Mouse (Mus musculus) testis, adult 10 weeks (tissue): Measurements from ENCODE around the gene Olfr1264. TPM values are rescaled to one million over a fixed set of nuclear protein-coding genes. Genes with fewer than 3 reads are reported as not detected.

Source experiments
- polyA plus RNA-seq: library from polyadenylated mRNA; stranded (reverse); fragments of 350-450 nt; fragmentation: Illumina TruSeq; extraction: RNeasy Lipid Tissue Mini Kit (QIAGEN cat#74804); gene quantifications from one replicate; pipeline ENCODE4 v1.2.3, GENCODE M21; 2014; ENCODE audit warnings: low read depth, low replicate concordance

Olfr1264 gene
- not detected for polyA plus RNA-seq

GRCm38 (mm10) chr2:90025477-90025876, at the start of gene Olfr1264:
Olfr1264 (minus strand) TSS chr2:90025577.

GRCm38 (mm10) chr2:90063494-90063893, 38.1 kb upstream of the Olfr1264 start, which contains the start of gene Olfr140:
Olfr140 (minus strand) TSS chr2:90063594.

GRCm38 (mm10) chr2:90035037-90035436, 9.7 kb upstream of the Olfr1264 start, which contains the start of gene Olfr1265:
Olfr1265 (plus strand) TSS chr2:90035337.

GRCm38 (mm10) chr2:90011831-90012230, 13.5 kb downstream of the Olfr1264 start, which contains the start of gene Olfr1263:
Olfr1263 (plus strand) TSS chr2:90012131.

GRCm38 (mm10) chr2:89999845-90000244, 25.5 kb downstream of the Olfr1264 start, which contains the start of gene Olfr1262:
Olfr1262 (plus strand) TSS chr2:90000145.

GRCm38 (mm10) chr2:89990921-89991320, 34.5 kb downstream of the Olfr1264 start, which contains the start of gene Olfr1261:
Olfr1261 (plus strand) TSS chr2:89991221.

GRCm38 (mm10) chr2:89974184-89974583, 51.2 kb downstream of the Olfr1264 start, which contains the start of gene Olfr1260:
Olfr1260 (plus strand) TSS chr2:89974340.

Other genes with a start within 250 kb of the Olfr1264 start
- gene Olfr1254, start 232.0 kb downstream of the Olfr1264 start, polyA plus RNA-seq, result not detected
- not detected for gene Olfr1255, start 213.5 kb downstream of the Olfr1264 start, polyA plus RNA-seq
- not detected for gene Olfr1256, start 184.0 kb downstream of the Olfr1264 start, polyA plus RNA-seq
- gene Olfr48, start 177.4 kb downstream of the Olfr1264 start, polyA plus RNA-seq, result not detected
- 0.14 TPM for gene Olfr1257, start 147.1 kb downstream of the Olfr1264 start, polyA plus RNA-seq
- gene Olfr1258, start 98.3 kb downstream of the Olfr1264 start, polyA plus RNA-seq, result not detected
- 0.07 TPM for gene Olfr1259, start 76.9 kb downstream of the Olfr1264 start, polyA plus RNA-seq
- not detected for gene Olfr1260, start 51.2 kb downstream of the Olfr1264 start, polyA plus RNA-seq
- gene Olfr1261, start 34.4 kb downstream of the Olfr1264 start, polyA plus RNA-seq, result not detected
- 0.03 TPM for gene Olfr1262, start 25.4 kb downstream of the Olfr1264 start, polyA plus RNA-seq
- 0.04 TPM for gene Olfr1263, start 13.4 kb downstream of the Olfr1264 start, polyA plus RNA-seq
- not detected for gene Olfr1265, start 9.8 kb upstream of the Olfr1264 start, polyA plus RNA-seq
- gene Olfr140, start 38.0 kb upstream of the Olfr1264 start, polyA plus RNA-seq, result not detected
- not detected for gene Olfr1269, start 95.8 kb upstream of the Olfr1264 start, polyA plus RNA-seq
- 0.49 TPM for gene Olfr32, start 116.7 kb upstream of the Olfr1264 start, polyA plus RNA-seq
- gene Olfr1270, start 127.5 kb upstream of the Olfr1264 start, polyA plus RNA-seq, result 0.29 TPM
- 0.15 TPM for gene Olfr1506, start 198.9 kb upstream of the Olfr1264 start, polyA plus RNA-seq
- not detected for gene Olfr142, start 232.0 kb upstream of the Olfr1264 start, polyA plus RNA-seq
- gene Olfr1271, start 245.5 kb upstream of the Olfr1264 start, polyA plus RNA-seq, result not detected